Mouse (Mus musculus) hindbrain, postnatal 0 days (tissue): ENCODE measurements at regions not wholly inside any gene's neighbourhood (a gene's known extent, or its start where the extent isn't known, plus 50 kb on each side); places are given as distances from the start of the nearest gene placed in this dataset.
A peak's percentile ranks its signal among the peaks of the same experiment; 100 is the strongest.

Experiments
- ATAC-seq: fragments of 200-750 bp; cut with Nextera tagmentation; 2 replicates; pipeline ENCODE4 v1.8.0; 2017; ENCODE audit warnings: mild to moderate bottlenecking, moderate TSS enrichment, moderate library complexity
- DNase-seq: peaks from one replicate; pipeline ENCODE4 v3.0.0-alpha.2; 2015; ENCODE audit warnings: low spot score
- H3K27ac ChIP-seq: fragments of 300-500 bp; sonication (generic); 2 replicates; pipeline ENCODE4 v1.5.1; 2014; ENCODE audit warnings: mild to moderate bottlenecking
- H3K27me3 ChIP-seq: fragments of 300-500 bp; sonication (generic); 2 replicates; pipeline ENCODE4 v1.6.1; 2014; ENCODE audit warnings: low read length, mixed read lengths; ENCODE audit not compliant: insufficient read depth
- H3K36me3 ChIP-seq: fragments of 300-500 bp; sonication (generic); 2 replicates; pipeline ENCODE4 v1.6.1; 2014; ENCODE audit warnings: low read length, mixed read lengths; ENCODE audit not compliant: insufficient read depth
- H3K4me1 ChIP-seq: fragments of 300-500 bp; sonication (generic); 2 replicates; pipeline ENCODE4 v1.6.1; 2014; ENCODE audit warnings: antibody characterized with exemption, low read length, mixed read lengths; ENCODE audit not compliant: insufficient read depth
- H3K4me2 ChIP-seq: fragments of 300-500 bp; sonication (generic); 2 replicates; pipeline ENCODE4 v1.6.1; 2014; ENCODE audit warnings: low read depth, mild to moderate bottlenecking, low read length, moderate library complexity, mixed read lengths
- H3K4me3 ChIP-seq: fragments of 300-500 bp; sonication (generic); 2 replicates; pipeline ENCODE4 v1.5.1; 2014; ENCODE audit warnings: low read length
- H3K9ac ChIP-seq: fragments of 300-500 bp; sonication (generic); replicated peaks from 2 replicates; pipeline ENCODE4 v1.6.1; 2014; ENCODE audit warnings: mild to moderate bottlenecking, low read length, moderate library complexity, mixed read lengths
- H3K9me3 ChIP-seq: fragments of 300-500 bp; sonication (generic); 2 replicates; pipeline ENCODE4 v1.6.1; 2016; ENCODE audit warnings: low read length, mixed read lengths
- CTCF ChIP-seq: IDR thresholded peaks from 2 replicates; pipeline ENCODE4 v1.5.1; 2016; ENCODE audit warnings: antibody characterized with exemption, control low read depth, low read depth
- WGBS: fragments of 180-500 bp; shearing (Covaris S2); extraction: QIAGEN DNeasy Blood & Tissue Kit; methylation state at CpG from one replicate; pipeline ENCODE4 v1.1.7; 2014; 5-methylcytosine and 5-hydroxymethylcytosine counted together

- 71% methylated on average over 1 of the region's 1 CpGs for WGBS
- no peak overlapping the region for H3K4me3 ChIP-seq
- TF ChIP-seq CTCF, result no peak
- H3K27ac ChIP-seq, result no peak overlapping the region
- no peaks in the 10 kb centered on the region for H3K36me3 ChIP-seq
- no peaks in the 10 kb centered on the region for H3K9me3 ChIP-seq
- ATAC-seq, result no peak
- no peak overlapping the region for H3K4me2 ChIP-seq
- no peak overlapping the region for H3K9ac ChIP-seq
- H3K27me3 ChIP-seq, result no peaks in the 10 kb centered on the region
- peak; percentile 3 for DNase-seq
- H3K4me1 ChIP-seq, result no peaks in the 10 kb centered on the region
These were observed 180.3 kb downstream of the Tfap2b start for GRCm38 (mm10) chr1:19388864-19389505.

GRCm38 (mm10) chr1:19407556-19407955 lies 198.8 kb downstream of the Tfap2b start:
- TF ChIP-seq CTCF, result no peak
- Histone ChIP-seq H3K9me3 (no peaks in the 10 kb centered on the region), H3K27ac (no peak overlapping the region), H3K27me3 (no peaks in the 10 kb centered on the region), H3K36me3 (no peaks in the 10 kb centered on the region), H3K9ac (no peak overlapping the region), H3K4me1 (no peaks in the 10 kb centered on the region), H3K4me3 (no peak overlapping the region), H3K4me2 (no peak overlapping the region)
- WGBS, result 85% methylated on average over 2 of the region's 2 CpGs
- DNase-seq (no peak), ATAC-seq (no peak)

- H3K9me3 ChIP-seq, result no peaks in the 10 kb centered on the region
- no peak for TF ChIP-seq CTCF
- H3K9ac ChIP-seq, result no peak overlapping the region
- no peaks in the 10 kb centered on the region for H3K4me1 ChIP-seq
- ATAC-seq (no peak), DNase-seq (no peak)
- no peak overlapping the region for H3K4me2 ChIP-seq
- H3K27ac ChIP-seq, result no peak overlapping the region
- H3K4me3 ChIP-seq, result no peak overlapping the region
- WGBS, result 32% methylated on average over 4 of the region's 4 CpGs
- H3K27me3 ChIP-seq, result no peaks in the 10 kb centered on the region
- no peaks in the 10 kb centered on the region for H3K36me3 ChIP-seq
These were observed 203.6 kb downstream of the Tfap2b start for GRCm38 (mm10) chr1:19412345-19412744.

- no peak overlapping the region for H3K4me2 ChIP-seq
- no peak for TF ChIP-seq CTCF
- H3K9me3 ChIP-seq, result no peaks in the 10 kb centered on the region
- ATAC-seq (no peak), DNase-seq (no peak)
- H3K4me3 ChIP-seq, result no peak overlapping the region
- no peak overlapping the region for H3K27ac ChIP-seq
- no peaks in the 10 kb centered on the region for H3K27me3 ChIP-seq
- no peaks in the 10 kb centered on the region for H3K4me1 ChIP-seq
- no peaks in the 10 kb centered on the region for H3K36me3 ChIP-seq
- H3K9ac ChIP-seq, result no peak overlapping the region
- WGBS, result 56% methylated on average over 1 of the region's 1 CpGs
These were observed 212.4 kb downstream of the Tfap2b start for GRCm38 (mm10) chr1:19421116-19421515.

GRCm38 (mm10) chr1:19450786-19451185 lies 242.1 kb downstream of the Tfap2b start:
- DNase-seq, result no peak
- no peak for ATAC-seq

GRCm38 (mm10) chr1:19458646-19459441 lies 250.1 kb downstream of the Tfap2b start:
- no peak for TF ChIP-seq CTCF
- Histone ChIP-seq H3K9me3 (no peaks in the 10 kb centered on the region), H3K27me3 (no peaks in the 10 kb centered on the region), H3K4me1 (no peaks in the 10 kb centered on the region), H3K9ac (no peak overlapping the region), H3K36me3 (no peaks in the 10 kb centered on the region), H3K27ac (no peak overlapping the region), H3K4me3 (no peak overlapping the region), H3K4me2 (no peak overlapping the region)
- DNase-seq (no peak), ATAC-seq (no peak)
- WGBS, result 88% methylated on average over 14 of the region's 14 CpGs

More at GRCm38 (mm10) chr1:19450786-19451185, 242.1 kb downstream of the Tfap2b start:
- Histone ChIP-seq H3K9ac (no peak overlapping the region), H3K4me2 (no peak overlapping the region), H3K27ac (no peak overlapping the region), H3K36me3 (no peaks in the 10 kb centered on the region), H3K4me1 (no peaks in the 10 kb centered on the region), H3K4me3 (no peak overlapping the region), H3K27me3 (no peaks in the 10 kb centered on the region), H3K9me3 (no peaks in the 10 kb centered on the region)
- no peak for TF ChIP-seq CTCF
- WGBS, result 84% methylated on average over 5 of the region's 5 CpGs

- H3K36me3 ChIP-seq, result no peaks in the 10 kb centered on the region
- no peak overlapping the region for H3K4me3 ChIP-seq
- H3K9me3 ChIP-seq, result no peaks in the 10 kb centered on the region
- no peak overlapping the region for H3K27ac ChIP-seq
- no peak overlapping the region for H3K4me2 ChIP-seq
- no peak for ATAC-seq
- peak; percentile 1 for DNase-seq
- 81% methylated on average over 11 of the region's 11 CpGs for WGBS
- TF ChIP-seq CTCF, result no peak
- H3K4me1 ChIP-seq, result no peaks in the 10 kb centered on the region
- no peaks in the 10 kb centered on the region for H3K27me3 ChIP-seq
- no peak overlapping the region for H3K9ac ChIP-seq
These were observed 251.2 kb downstream of the Tfap2b start for GRCm38 (mm10) chr1:19459876-19460275.
